Mouse (Mus musculus) stomach, postnatal 0 days (tissue): ENCODE measurements around the gene Arrdc5.

Source experiments
- CTCF ChIP-seq: IDR thresholded peaks from 2 replicates; pipeline ENCODE4 v1.5.1; 2016; ENCODE audit warnings: antibody characterized with exemption, low read depth, mild to moderate bottlenecking, moderate library complexity
- EP300 ChIP-seq: optimal IDR thresholded peaks from 2 replicates; pipeline ENCODE3; 2016; ENCODE audit warnings: antibody characterized with exemption

DNA sequence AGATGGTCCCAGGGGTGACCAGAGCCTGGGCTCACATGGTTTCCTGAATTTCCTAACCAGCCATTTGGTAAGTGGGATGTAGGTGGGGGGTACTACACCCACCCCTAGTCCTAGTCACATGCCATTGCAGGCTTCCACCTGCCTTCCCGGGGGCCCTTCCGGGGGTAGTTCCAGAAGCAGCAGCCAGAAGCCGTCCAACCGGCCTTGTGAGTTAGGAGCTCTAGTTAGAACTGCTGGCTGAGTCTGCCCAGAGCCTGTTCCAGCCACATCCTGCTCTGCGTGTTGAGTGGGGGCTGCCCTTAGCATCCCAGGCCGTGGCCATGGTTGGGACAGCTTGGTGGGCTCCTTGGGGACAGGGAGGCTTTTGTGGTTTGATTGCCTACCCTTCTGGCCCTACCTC lies 8.0 kb upstream of the Arrdc5 start:
- TF ChIP-seq CTCF (no peak), EP300 (no peak)
